Comparison of ENCODE assay signal across 9 mouse cellular contexts in genomic region chr9:111939271-111940067, GRCm38 (mm10).
A peak's percentile ranks its signal among the peaks of the same experiment; 100 is the strongest.
DNase-seq lines count a peak whose midpoint lies in the region; ATAC-seq and TF ChIP-seq lines count a peak whose summit lies in the region.
"Had no signal": no experiment of that assay in that cellular context is flagged by ENCODE, and none has a peak within 500 bp of the region (broad histone marks: within the 10 kb centered on the region; RNA-seq: fewer than 3 reads in every experiment).

No protein-coding gene starts in this region.

- no peaks in the 10 kb centered on the region for H3K79me2 ChIP-seq in heart, adult 2 months (replicated peaks; ENCODE audit: control insufficient read depth, insufficient read depth, low read length)

- WGBS in heart, adult 2 months: 36% methylated on average over 8 of the region's 8 CpGs
- WGBS in limb, embryonic 14.5 days: 47% methylated on average over 8 of the region's 8 CpGs

- peak; percentile 62 for TF ChIP-seq CTCF in heart, adult 2 months (IDR thresholded peaks at IDR 0.05)

- DNase-seq in heart, adult 2 months: no peak
- no peak for DNase-seq in heart, postnatal 36 days
- DNase-seq in thymus, postnatal 0 days (ENCODE audit: low spot score): peak; percentile 12
- no peak for DNase-seq in thymus, adult 18-20 months
- DNase-seq in limb, embryonic 14.5 days (ENCODE audit: low spot score): peak; percentile 59
- no peak for DNase-seq in ovary, postnatal 10 days (ENCODE audit: low spot score)
- DNase-seq in Muller cell, postnatal 12 days (ENCODE audit: inconsistent ontology term): no peak

- TF ChIP-seq POLR2A in heart, adult 2 months (IDR thresholded peaks at IDR 0.05; ENCODE audit: insufficient read depth, low read depth, low read length): no peak
- TF ChIP-seq POLR2A in limb, embryonic 14.5 days (IDR thresholded peaks at IDR 0.05; ENCODE audit: borderline replicate concordance, extremely low read depth, insufficient read depth, insufficient read length): no peak

- H3K27ac ChIP-seq in heart, adult 2 months: no peak overlapping the region
- H3K27ac ChIP-seq in limb, embryonic 14.5 days (replicated peaks; ENCODE audit: low read depth, low read length): no peak overlapping the region

- H3K27me3 ChIP-seq in heart, adult 2 months (ENCODE audit: control insufficient read depth, insufficient read depth, low read length): no peaks in the 10 kb centered on the region
- no peaks in the 10 kb centered on the region for H3K27me3 ChIP-seq in limb, embryonic 14.5 days (ENCODE audit: control insufficient read depth, insufficient read depth, low read length)

- H3K4me2 ChIP-seq in limb, embryonic 14.5 days (replicated peaks; ENCODE audit: low read depth, low read length, severe bottlenecking): no peak overlapping the region

- no peak overlapping the region for H3K4me3 ChIP-seq in heart, adult 2 months
- H3K4me3 ChIP-seq in limb, embryonic 14.5 days (replicated peaks; ENCODE audit: low read length): no peak overlapping the region
- H3K4me3 ChIP-seq: erythroblast, embryonic 14.5 days had no signal

- H3K9ac ChIP-seq in heart, adult 2 months (ENCODE audit: low read depth, low read length): no peak overlapping the region
- H3K9ac ChIP-seq in limb, embryonic 14.5 days (ENCODE audit: low read depth, low read length, severe bottlenecking): no peak overlapping the region

- H3K36me3 ChIP-seq in heart, adult 2 months (ENCODE audit: control insufficient read depth, insufficient read depth, low read length): no peaks in the 10 kb centered on the region
- no peaks in the 10 kb centered on the region for H3K36me3 ChIP-seq in limb, embryonic 14.5 days (ENCODE audit: control insufficient read depth, insufficient read depth, low read length)

- H3K4me1 ChIP-seq in heart, adult 2 months (ENCODE audit: control insufficient read depth, insufficient read depth, low read length): no peaks in the 10 kb centered on the region
- H3K4me1 ChIP-seq in limb, embryonic 14.5 days (ENCODE audit: control insufficient read depth, insufficient read depth, low read length): no peaks in the 10 kb centered on the region

- TF ChIP-seq EP300 in heart, adult 2 months (IDR thresholded peaks at IDR 0.05; ENCODE audit: insufficient read depth, low read depth, low read length): no peak

- peak; percentile 93 for ATAC-seq in frontal cortex, adult (ENCODE audit: low TSS enrichment)
- ATAC-seq in limb, embryonic 14.5 days (ENCODE audit: low FRiP score, low read depth): no peak; the same call in 1 of the 2 replicates

- no peaks in the 10 kb centered on the region for H3K9me3 ChIP-seq in limb, embryonic 14.5 days (ENCODE audit: control insufficient read depth, low read length)

- intact Hi-C loops in heart, adult 2 months (cut with DNase I): no loop called here
- intact Hi-C loops in heart, postnatal 36 days (cut with DNase I): no loop called here

Comparison
In these comparisons a context has a peak if more than half of its experiments do, and no peak if none do; other contexts are left out.
1. DNase-seq: peak in thymus, postnatal 0 days (single experiment) and limb, embryonic 14.5 days (single experiment); none in heart, adult 2 months (0 of 2), heart, postnatal 36 days (0 of 2), thymus, adult 18-20 months (0 of 2), ovary, postnatal 10 days (single experiment) and Muller cell, postnatal 12 days (single experiment).